Mouse (Mus musculus): ENCODE measurements around the gene Rxra. TPM values are rescaled to one million over a fixed set of nuclear protein-coding genes. Genes with fewer than 3 reads are reported as not detected.

Gene Rxra
- polyA plus RNA-seq, 1 experiment from 2014 or later, result 3.5 TPM

DNA sequence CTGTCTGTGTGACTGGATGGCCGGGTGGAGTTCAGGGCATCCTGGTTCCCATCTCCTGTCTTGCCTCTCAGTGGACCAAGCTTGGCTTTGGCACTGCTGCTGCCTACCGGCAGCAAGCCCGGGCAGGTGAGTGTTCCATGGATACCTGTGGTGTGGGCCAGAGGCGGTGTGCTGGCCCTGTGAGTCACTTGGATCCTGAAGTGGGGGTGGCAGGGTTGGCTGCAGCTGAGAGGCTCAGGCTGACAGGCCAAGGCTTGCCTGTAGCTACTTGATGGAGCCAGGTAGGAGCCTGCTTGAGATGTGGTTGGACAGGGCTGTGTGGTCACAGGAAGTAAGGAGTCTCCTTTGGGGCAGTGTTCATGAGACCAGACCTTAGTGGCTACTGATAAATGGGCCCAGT lies 45.4 kb downstream of the Rxra start:
- no peak overlapping the region for H3K9ac ChIP-seq
- peaks cover 57% of the 10 kb centered on the region for H3K4me1 ChIP-seq (replicated peaks)
- DNase-seq (no peak), ATAC-seq (ENCODE audit: low read depth) (no peak)
- H3K27me3 ChIP-seq, result no peaks in the 10 kb centered on the region
- H3K9me3 ChIP-seq (replicated peaks), result no peaks in the 10 kb centered on the region
- 81% methylated on average over 4 of the region's 4 CpGs for WGBS (ENCODE audit: insufficient replicate concordance)
- H3K36me3 ChIP-seq, result no peaks in the 10 kb centered on the region
- H3K4me2 ChIP-seq, result no peak overlapping the region
- no peak overlapping the region for H3K4me3 ChIP-seq (replicated peaks)
- H3K27ac ChIP-seq, result no peak overlapping the region

DNA sequence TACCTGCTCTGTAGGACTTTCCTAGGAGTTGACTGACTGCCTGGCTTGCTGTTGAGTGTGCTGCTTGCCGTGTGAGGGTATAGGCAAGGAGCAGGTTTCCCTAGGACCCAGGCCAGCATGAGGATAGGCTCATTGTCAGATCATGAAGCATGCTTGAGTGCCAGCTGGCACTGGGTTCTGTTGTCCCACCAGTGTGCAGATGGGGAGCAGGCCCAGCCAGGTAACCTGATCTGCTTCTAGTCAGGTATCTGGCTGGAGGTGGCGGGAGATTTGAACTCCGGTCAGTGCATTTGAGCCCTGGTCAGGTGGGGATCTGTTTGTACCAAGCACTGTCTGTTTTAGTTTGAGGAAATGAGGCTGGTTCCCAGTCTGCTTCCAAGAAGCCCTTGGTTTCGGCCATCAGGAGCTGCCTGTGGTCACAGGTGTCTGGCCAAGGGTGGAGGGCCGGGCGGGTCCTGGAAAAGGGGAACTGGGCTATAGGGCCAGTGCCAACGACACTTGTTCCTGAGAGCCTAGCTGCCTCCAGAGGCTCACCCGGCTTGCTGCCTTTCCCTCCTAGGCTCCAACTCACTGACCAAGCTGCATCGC lies 48.6 kb downstream of the Rxra start:
- H3K27ac ChIP-seq, result no peak overlapping the region
- H3K27me3 ChIP-seq, result no peaks in the 10 kb centered on the region
- H3K4me3 ChIP-seq (replicated peaks), result no peak overlapping the region
- DNase-seq, result no peak
- H3K9me3 ChIP-seq (replicated peaks), result no peaks in the 10 kb centered on the region
- H3K4me1 ChIP-seq (replicated peaks), result peaks cover 50% of the 10 kb centered on the region
- H3K9ac ChIP-seq, result no peak overlapping the region
- H3K4me2 ChIP-seq, result no peak overlapping the region
- 76% methylated on average over 9 of the region's 9 CpGs for WGBS (ENCODE audit: insufficient replicate concordance)
- ATAC-seq (ENCODE audit: low read depth), result no peak
- no peaks in the 10 kb centered on the region for H3K36me3 ChIP-seq

DNA sequence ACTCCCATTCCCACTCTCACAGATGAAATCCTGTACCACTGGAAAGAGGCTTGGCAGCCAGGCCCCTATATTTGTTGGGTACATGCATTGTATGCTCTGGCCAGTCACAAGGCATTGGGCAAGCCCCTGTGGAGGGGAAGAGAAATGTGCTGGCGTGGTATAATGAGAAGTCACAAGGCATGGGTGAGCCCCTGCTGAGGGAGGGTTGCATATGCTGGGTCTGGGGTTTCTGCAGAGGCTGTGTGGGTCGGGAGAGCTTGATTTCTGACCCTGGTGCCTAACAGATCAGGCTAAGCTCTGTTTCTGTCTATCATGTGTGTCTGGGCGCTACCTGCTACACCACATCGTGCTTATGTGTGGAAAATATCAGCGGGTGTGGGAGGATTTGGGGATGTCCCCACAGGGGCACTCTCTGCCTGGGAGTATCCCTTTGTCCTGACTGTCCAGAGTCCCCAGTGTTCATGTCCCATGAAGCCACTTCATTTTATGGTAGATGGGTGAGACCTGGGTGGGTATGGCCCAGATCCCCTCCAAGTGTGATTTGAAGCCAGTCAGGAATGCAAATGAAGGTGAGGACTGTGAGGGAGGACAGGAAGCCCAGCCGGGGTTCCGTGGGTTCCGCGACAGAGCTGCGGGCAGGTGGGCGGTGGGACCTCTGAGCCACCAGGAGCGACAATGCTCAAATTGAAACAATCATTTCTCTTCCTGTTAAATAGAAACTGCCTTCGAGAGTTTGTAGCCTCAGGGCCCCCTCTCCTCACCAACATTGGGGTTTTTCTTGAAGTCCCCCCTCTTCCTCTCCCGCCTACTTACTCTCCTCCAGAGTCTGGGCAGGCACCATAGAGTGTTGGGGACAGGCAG lies 52.0 kb downstream of the Rxra start:
- Histone ChIP-seq H3K27ac (no peak overlapping the region), H3K9me3 (replicated peaks) (no peaks in the 10 kb centered on the region), H3K27me3 (no peaks in the 10 kb centered on the region), H3K4me2 (no peak overlapping the region), H3K4me3 (replicated peaks) (no peak overlapping the region), H3K9ac (no peak overlapping the region), H3K4me1 (replicated peaks) (peaks cover 50% of the 10 kb centered on the region), H3K36me3 (no peaks in the 10 kb centered on the region)
- DNase-seq (no peak), ATAC-seq (ENCODE audit: low read depth) (no peak)
- 70% methylated on average over 14 of the region's 14 CpGs for WGBS (ENCODE audit: insufficient replicate concordance)

DNA sequence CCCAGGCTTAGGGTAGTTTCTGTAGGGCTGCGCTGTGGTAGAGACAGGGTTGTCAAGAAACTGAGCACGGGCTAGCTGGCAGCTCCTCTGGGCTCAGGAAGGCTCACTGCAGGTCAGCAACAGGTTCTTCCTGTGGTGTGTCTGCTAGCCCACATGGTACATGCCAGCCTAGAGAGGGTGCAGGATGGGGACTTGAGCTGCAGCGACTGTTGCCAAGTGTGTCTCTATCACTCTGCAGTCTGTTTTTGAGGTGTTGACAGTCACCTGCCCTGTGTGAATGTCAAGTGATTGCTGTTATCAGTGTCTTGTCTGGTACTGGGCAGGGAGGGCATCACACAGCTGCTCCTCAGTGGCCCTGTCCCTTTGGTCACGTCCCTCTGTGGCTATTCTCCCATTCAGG lies 52.8 kb downstream of the Rxra start:
- H3K36me3 ChIP-seq, result no peaks in the 10 kb centered on the region
- WGBS (ENCODE audit: insufficient replicate concordance), result 68% methylated on average over 4 of the region's 4 CpGs
- no peak; the same call in 1 of the 2 replicates for ATAC-seq (ENCODE audit: low read depth)
- H3K9ac ChIP-seq, result no peak overlapping the region
- H3K9me3 ChIP-seq (replicated peaks), result no peaks in the 10 kb centered on the region
- H3K27me3 ChIP-seq, result no peaks in the 10 kb centered on the region
- no peak for DNase-seq
- no peak overlapping the region for H3K27ac ChIP-seq
- peaks cover 57% of the 10 kb centered on the region for H3K4me1 ChIP-seq (replicated peaks)
- no peak overlapping the region for H3K4me3 ChIP-seq (replicated peaks)
- no peak overlapping the region for H3K4me2 ChIP-seq

DNA sequence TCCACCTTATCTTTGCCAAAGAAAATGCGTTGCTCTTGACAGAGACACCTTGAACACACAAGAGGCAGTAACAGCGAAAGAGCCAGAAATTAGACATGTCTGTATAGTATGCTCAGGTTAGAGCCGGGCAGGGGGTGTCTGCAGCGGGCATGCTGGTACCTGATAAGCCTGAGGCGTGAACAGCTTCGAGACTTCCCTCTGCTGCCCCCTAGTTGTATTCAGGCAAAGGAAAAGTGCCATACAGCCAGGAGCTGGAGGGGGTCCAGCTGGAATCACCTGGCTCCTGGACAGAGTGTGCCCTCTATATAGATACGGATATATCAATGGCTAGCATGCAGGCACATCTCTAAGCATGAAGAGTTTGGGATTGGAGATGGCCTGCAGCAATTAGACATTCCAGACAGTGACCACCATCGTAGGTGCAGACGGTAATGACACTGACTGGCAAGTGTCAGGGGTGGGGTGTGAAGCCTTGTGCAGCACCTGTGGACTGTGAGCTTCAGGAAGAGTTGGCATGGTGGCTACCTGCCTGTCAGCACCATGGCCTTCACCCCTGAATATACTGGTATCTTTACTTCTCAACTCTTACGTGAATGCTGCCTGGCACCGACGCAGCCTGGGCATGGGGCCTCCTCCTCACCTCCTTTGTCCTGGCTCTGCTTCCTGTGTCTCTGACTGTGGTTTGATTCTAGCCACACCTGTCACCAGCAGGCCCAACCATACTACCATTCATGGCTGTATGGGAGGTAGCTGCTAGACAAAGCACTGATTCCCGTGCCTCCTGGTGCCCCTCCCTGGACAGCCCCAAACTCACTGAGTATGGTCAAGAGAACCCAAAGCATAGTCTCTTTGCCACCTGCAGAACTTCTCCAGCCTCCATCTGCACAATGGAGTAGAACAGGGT lies 54.0 kb downstream of the Rxra start:
- ATAC-seq (ENCODE audit: low read depth) (peak; percentile 73), DNase-seq (peak; percentile 57)
- H3K4me2 ChIP-seq, result no peak overlapping the region
- no peaks in the 10 kb centered on the region for H3K27me3 ChIP-seq
- peaks cover 67% of the 10 kb centered on the region for H3K4me1 ChIP-seq (replicated peaks)
- H3K27ac ChIP-seq, result no peak overlapping the region
- H3K4me3 ChIP-seq (replicated peaks), result no peak overlapping the region
- no peak overlapping the region for H3K9ac ChIP-seq
- no peaks in the 10 kb centered on the region for H3K9me3 ChIP-seq (replicated peaks)
- 51% methylated on average over 13 of the region's 13 CpGs for WGBS (ENCODE audit: insufficient replicate concordance)
- no peaks in the 10 kb centered on the region for H3K36me3 ChIP-seq

DNA sequence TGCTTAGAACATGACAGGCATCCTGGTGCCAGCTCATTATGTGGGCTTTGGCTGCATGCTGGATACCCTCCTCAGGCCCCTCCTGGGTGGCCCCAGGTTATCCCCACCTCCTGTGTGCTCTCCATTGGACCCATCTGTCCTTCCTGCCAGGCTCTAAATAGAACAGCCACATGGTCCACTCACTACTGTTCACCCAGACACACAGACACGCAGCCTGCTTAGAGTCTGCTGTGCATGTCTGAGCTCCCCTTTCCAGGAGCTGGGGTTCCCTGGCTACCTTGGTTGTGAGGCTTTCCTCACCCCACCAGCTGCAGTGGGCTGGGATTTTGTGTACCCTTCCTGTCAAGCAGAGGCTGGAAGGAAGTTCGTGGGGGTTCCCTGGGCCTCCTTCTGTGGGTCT lies 56.8 kb downstream of the Rxra start:
- no peak overlapping the region for H3K9ac ChIP-seq
- H3K9me3 ChIP-seq (replicated peaks), result no peaks in the 10 kb centered on the region
- ATAC-seq (ENCODE audit: low read depth) (no peak), DNase-seq (no peak)
- peaks cover 59% of the 10 kb centered on the region for H3K4me1 ChIP-seq (replicated peaks)
- 38% methylated on average over 2 of the region's 2 CpGs for WGBS (ENCODE audit: insufficient replicate concordance)
- no peaks in the 10 kb centered on the region for H3K27me3 ChIP-seq
- H3K4me2 ChIP-seq, result no peak overlapping the region
- H3K36me3 ChIP-seq, result no peaks in the 10 kb centered on the region
- H3K27ac ChIP-seq, result no peak overlapping the region
- no peak overlapping the region for H3K4me3 ChIP-seq (replicated peaks)

DNA sequence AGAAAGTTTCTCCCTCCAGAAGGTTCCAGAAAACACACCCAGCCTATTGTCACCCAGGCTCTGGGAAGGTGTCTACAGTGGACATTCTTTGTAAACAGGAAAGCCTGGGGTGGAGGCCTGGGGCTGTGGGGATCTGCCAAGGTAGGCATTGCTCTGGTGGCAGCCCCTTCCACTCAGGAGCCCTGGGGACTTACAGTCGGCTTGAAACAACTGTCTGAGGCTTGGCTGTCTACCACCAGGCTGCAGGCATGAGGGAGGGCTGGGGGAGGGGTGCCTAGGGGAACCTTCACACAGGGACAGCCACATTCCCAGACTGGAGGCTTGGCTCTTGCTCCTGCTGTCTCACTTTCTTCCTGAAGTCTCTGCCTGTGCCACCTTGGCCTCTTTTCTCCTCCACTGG lies 58.1 kb downstream of the Rxra start:
- Histone ChIP-seq H3K4me2 (no peak overlapping the region), H3K9me3 (replicated peaks) (no peaks in the 10 kb centered on the region), H3K36me3 (no peaks in the 10 kb centered on the region), H3K4me3 (replicated peaks) (no peak overlapping the region), H3K9ac (no peak overlapping the region), H3K27me3 (no peaks in the 10 kb centered on the region), H3K4me1 (replicated peaks) (peaks cover 56% of the 10 kb centered on the region), H3K27ac (no peak overlapping the region)
- DNase-seq (no peak), ATAC-seq (ENCODE audit: low read depth) (no peak)
- WGBS (ENCODE audit: insufficient replicate concordance), result 6% methylated on average over 1 of the region's 1 CpGs

DNA sequence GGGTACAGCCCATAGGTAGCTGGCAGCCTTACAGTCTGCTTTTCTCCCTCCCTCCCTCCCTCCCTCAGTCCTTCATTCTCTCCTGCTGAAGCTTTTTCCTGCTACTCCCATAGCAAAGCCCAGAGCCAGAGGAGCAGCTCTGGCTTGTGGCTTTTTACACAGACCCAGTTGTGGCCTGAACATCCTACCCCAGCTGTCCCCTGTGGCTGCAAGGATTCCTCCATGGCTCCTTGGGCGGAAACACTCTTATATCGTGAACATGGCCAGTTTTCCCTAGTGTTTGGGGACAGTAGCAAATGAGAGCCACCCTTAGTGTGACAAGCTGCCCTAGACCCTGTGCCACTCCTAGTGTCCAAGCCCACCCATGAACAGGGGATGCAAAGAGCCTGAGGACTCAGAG lies 58.6 kb downstream of the Rxra start:
- ATAC-seq (ENCODE audit: low read depth), result no peak
- peaks cover 56% of the 10 kb centered on the region for H3K4me1 ChIP-seq (replicated peaks)
- no peak overlapping the region for H3K4me2 ChIP-seq
- no peaks in the 10 kb centered on the region for H3K27me3 ChIP-seq
- no peaks in the 10 kb centered on the region for H3K9me3 ChIP-seq (replicated peaks)
- no peak for DNase-seq
- H3K4me3 ChIP-seq (replicated peaks), result no peak overlapping the region
- no peak overlapping the region for H3K9ac ChIP-seq
- 61% methylated on average over 2 of the region's 2 CpGs for WGBS (ENCODE audit: insufficient replicate concordance)
- H3K27ac ChIP-seq, result no peak overlapping the region
- H3K36me3 ChIP-seq, result no peaks in the 10 kb centered on the region

DNA sequence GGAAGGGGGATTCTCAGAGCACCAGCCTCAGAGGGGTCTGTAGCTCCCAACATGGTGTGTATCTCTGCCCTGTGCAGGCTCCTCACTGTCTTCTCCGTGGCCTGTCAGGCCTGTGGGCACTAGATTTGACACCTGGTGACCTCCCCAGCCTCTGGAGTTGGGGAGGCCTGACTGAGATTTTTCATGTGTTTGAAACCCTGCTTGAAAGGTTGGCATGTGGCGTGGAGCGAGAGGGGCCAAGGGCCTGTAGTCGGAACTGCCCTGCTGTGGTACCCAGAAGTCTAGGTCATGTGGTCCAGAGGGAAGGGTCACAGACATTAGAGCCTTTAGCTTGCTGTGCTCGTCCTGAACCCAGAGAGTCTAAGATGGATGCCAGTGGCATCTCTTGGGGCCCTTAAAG lies 60.6 kb downstream of the Rxra start:
- Histone ChIP-seq H3K27ac (no peak overlapping the region), H3K4me1 (replicated peaks) (peaks cover 63% of the 10 kb centered on the region), H3K9me3 (replicated peaks) (no peaks in the 10 kb centered on the region), H3K4me2 (no peak overlapping the region), H3K36me3 (peaks cover 6% of the 10 kb centered on the region; the same call in 1 of the 2 replicates), H3K27me3 (no peaks in the 10 kb centered on the region), H3K4me3 (replicated peaks) (no peak overlapping the region), H3K9ac (no peak overlapping the region)
- DNase-seq (no peak), ATAC-seq (ENCODE audit: low read depth) (no peak)
- WGBS (ENCODE audit: insufficient replicate concordance), result 82% methylated on average over 5 of the region's 5 CpGs

DNA sequence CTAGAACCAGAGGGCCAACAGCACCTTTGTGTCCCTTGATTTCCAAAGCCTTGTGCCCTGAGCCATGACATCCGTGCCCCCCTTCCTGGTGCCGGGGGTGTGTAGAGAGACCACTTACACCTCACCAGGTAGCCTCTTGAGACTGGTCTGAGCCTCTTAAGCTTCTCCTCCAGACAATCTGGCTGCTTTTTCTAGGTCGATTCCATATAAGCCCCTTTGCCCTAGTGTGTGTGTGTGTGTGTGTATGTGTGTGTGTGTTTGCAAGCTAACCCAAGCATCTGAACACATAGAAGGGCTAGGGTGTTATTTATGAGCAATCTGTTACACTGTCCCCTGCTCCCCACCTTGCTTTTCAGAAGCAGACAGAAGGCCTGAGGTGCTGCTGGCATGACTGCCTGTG lies 62.2 kb downstream of the Rxra start:
- Histone ChIP-seq H3K9ac (no peak overlapping the region), H3K27me3 (no peaks in the 10 kb centered on the region), H3K9me3 (replicated peaks) (no peaks in the 10 kb centered on the region), H3K27ac (no peak overlapping the region), H3K4me1 (replicated peaks) (peaks cover 48% of the 10 kb centered on the region), H3K36me3 (peaks cover 19% of the 10 kb centered on the region; the same call in 1 of the 2 replicates), H3K4me3 (replicated peaks) (no peak overlapping the region), H3K4me2 (no peak overlapping the region)
- DNase-seq (no peak), ATAC-seq (ENCODE audit: low read depth) (no peak)
- WGBS (ENCODE audit: insufficient replicate concordance), result 72% methylated on average over 3 of the region's 3 CpGs

DNA sequence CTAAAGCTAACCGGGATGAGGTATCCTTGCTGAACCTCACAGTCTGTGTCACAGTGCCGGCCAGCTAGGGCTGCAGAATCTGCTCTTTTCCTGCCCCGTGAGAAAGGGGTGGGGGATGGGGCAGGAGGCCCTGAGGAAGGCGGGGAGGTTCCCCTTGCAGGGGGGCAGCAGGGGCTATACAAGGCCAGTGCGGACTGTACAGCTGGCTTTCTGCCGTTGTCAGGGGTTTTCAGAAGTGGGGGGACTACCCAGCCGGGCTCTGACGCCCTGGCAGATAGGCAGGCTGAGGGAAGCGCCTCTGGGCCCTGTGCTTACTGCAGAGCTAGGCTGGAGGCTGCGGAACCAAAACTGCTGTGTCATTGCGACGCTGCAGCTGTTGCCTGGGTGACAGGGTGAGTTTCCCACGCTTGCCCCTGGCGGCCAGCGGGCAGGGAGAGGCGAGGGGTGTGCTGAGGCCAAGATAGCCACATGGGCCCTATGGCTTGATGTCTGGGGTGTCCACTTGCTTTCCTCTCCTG lies 63.9 kb downstream of the Rxra start:
- peak overlapping the region; percentile 73 for H3K27ac ChIP-seq
- peaks cover 24% of the 10 kb centered on the region; the same call in 1 of the 2 replicates for H3K36me3 ChIP-seq
- H3K4me3 ChIP-seq (replicated peaks), result peak overlapping the region; percentile 24
- DNase-seq, result peak; percentile 85
- H3K9me3 ChIP-seq (replicated peaks), result no peaks in the 10 kb centered on the region
- 2% methylated on average over 16 of the region's 16 CpGs for WGBS (ENCODE audit: insufficient replicate concordance)
- H3K4me1 ChIP-seq (replicated peaks), result peaks cover 49% of the 10 kb centered on the region
- peak overlapping the region; percentile 62 for H3K4me2 ChIP-seq
- ATAC-seq (ENCODE audit: low read depth), result peak; percentile 89
- no peaks in the 10 kb centered on the region for H3K27me3 ChIP-seq
- H3K9ac ChIP-seq, result peak overlapping the region; percentile 56
